Mouse (Mus musculus) embryonic fibroblast, embryonic 13.5 days (primary cell): ENCODE data around the gene Slc9a8.

ENCODE experiments used
- CTCF ChIP-seq: IDR thresholded peaks from 2 replicates; pipeline ENCODE4 v1.5.1; 2011; ENCODE audit warnings: mild to moderate bottlenecking, control low read depth, low read length, moderate library complexity, borderline replicate concordance; ENCODE audit not compliant: insufficient read depth
- POLR2A ChIP-seq: IDR thresholded peaks from 2 replicates; pipeline ENCODE4 v1.6.1; 2011; ENCODE audit warnings: low read depth, mild to moderate bottlenecking, control low read depth, low read length, moderate library complexity

DNA sequence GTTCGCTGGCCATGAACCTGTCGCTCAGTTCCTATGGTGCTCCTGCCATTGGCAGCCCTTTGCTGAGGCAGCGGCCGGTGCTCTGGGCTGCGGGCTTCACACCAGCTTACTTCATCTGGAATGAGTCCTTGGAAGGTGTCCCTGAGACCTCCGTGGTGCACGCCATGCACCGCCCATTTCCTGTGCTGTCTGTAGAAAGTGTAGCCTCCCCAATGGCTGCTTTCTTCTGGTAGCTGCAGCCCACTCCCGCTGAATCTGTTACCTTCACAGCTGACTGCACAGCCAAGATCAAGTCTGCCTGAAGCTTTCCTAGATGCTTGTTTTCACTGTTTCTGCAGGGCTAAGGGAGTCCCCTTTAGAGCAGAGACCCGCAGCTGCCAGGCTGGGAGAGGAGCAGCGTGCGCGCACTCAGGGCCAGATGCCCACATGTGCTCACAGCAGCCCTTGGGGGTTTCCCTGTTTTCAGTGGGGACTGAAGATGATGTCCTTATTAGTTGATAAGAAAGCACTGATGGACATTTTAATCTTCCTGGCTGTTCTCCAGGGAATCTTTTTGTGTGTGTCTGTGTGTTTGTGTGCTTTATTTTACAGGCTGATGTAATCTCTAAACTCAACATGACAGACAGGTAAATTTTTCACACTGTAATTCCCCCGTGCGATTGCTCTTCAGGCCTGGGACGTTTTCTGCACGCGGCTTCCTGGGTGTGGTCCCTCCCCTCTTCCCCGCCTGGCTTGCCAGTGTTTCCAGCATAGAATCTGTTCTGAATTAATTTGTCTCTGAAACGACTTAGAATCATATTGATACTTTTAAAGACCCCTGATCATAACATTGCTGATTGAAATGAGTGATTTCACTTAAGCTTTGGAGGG, 24.6 kb downstream of the Slc9a8 start:
- TF ChIP-seq CTCF (no peak), POLR2A (no peak)
